Mouse (Mus musculus) skeletal muscle tissue, adult 2 months (tissue): Measurements from ENCODE around the gene Eif3m.
"Not testable (repeated sequence)": the region's sequence is repeated elsewhere in the genome, so short reads cannot be mapped to it uniquely, and the experiment has no call there.

Source experiments
- DNase-seq: peaks from one replicate; pipeline ENCODE4 v3.0.0-alpha.2; 2012; ENCODE audit warnings: low read depth, low spot score

The Eif3m gene

GRCm38 (mm10) chr2:105016967-105017287, at the start of gene Eif3m:
TSS of gene Eif3m (minus strand) at chr2:105017080.
- peak; percentile 75 for DNase-seq

GRCm38 (mm10) chr2:105062741-105063372, 46.0 kb upstream of the Eif3m start:
- DNase-seq, result no peak

GRCm38 (mm10) chr2:105058577-105059116, 41.8 kb upstream of the Eif3m start:
- DNase-seq, result no peak

- DNase-seq, result no peak
These were observed 38.6 kb upstream of the Eif3m start for GRCm38 (mm10) chr2:105055529-105055928.

- DNase-seq, result no peak
These were observed 31.4 kb upstream of the Eif3m start for GRCm38 (mm10) chr2:105048301-105048700.

GRCm38 (mm10) chr2:105043152-105043551, 26.3 kb upstream of the Eif3m start:
- DNase-seq, result no peak

- DNase-seq, result no peak
These were observed 24.0 kb upstream of the Eif3m start for GRCm38 (mm10) chr2:105040859-105041258.

- DNase-seq, result no peak
These were observed 22.0 kb upstream of the Eif3m start for GRCm38 (mm10) chr2:105038879-105039278.

GRCm38 (mm10) chr2:105037956-105038569, 21.2 kb upstream of the Eif3m start:
- DNase-seq, result no peak

- no peak for DNase-seq
These were observed 19.7 kb upstream of the Eif3m start for GRCm38 (mm10) chr2:105036401-105037070.

GRCm38 (mm10) chr2:105035985-105036384, 19.1 kb upstream of the Eif3m start:
- no peak for DNase-seq

- no peak for DNase-seq
These were observed 17.2 kb upstream of the Eif3m start for GRCm38 (mm10) chr2:105034084-105034483.

- no peak for DNase-seq
These were observed 13.6 kb upstream of the Eif3m start for GRCm38 (mm10) chr2:105030505-105030904.

GRCm38 (mm10) chr2:105028806-105029205, 11.9 kb upstream of the Eif3m start:
- DNase-seq, result no peak

GRCm38 (mm10) chr2:105026950-105027695, 10.2 kb upstream of the Eif3m start:
- no peak for DNase-seq

GRCm38 (mm10) chr2:105025610-105026009, 8.7 kb upstream of the Eif3m start:
- not testable (repeated sequence) for DNase-seq

- DNase-seq, result no peak
These were observed 6.9 kb upstream of the Eif3m start for GRCm38 (mm10) chr2:105023815-105024214.

GRCm38 (mm10) chr2:105023031-105023615, 6.2 kb upstream of the Eif3m start:
- DNase-seq, result no peak

GRCm38 (mm10) chr2:105021836-105022235, 5.0 kb upstream of the Eif3m start:
- no peak for DNase-seq

- DNase-seq, result no peak
These were observed 4.4 kb upstream of the Eif3m start for GRCm38 (mm10) chr2:105021256-105021655.

- DNase-seq, result no peak
These were observed 2.6 kb upstream of the Eif3m start for GRCm38 (mm10) chr2:105019457-105019856.

GRCm38 (mm10) chr2:105017802-105018201, 922 bp upstream of the Eif3m start:
- no peak for DNase-seq
